Mouse (Mus musculus) heart, adult 8-10 months (tissue): ENCODE results near the gene Rassf1. TPM values are rescaled to one million over a fixed set of nuclear protein-coding genes. Genes with fewer than 3 reads are reported as not detected.
"Not testable (repeated sequence)": the region's sequence is repeated elsewhere in the genome, so short reads cannot be mapped to it uniquely, and the experiment has no call there.

ENCODE experiments used
- DNase-seq: peaks from one replicate; pipeline ENCODE4 v3.0.0; 2022; ENCODE audit warnings: low spot score
- total RNA-seq, 4 experiments: library from RNA; stranded (reverse); gene quantifications; 2 replicates each; pipeline ENCODE4 v1.2.4; 2022

The Rassf1 gene
- total RNA-seq, 4 experiments from 2014 or later: 12.9 to 14.9 (median 14.4) TPM

DNA sequence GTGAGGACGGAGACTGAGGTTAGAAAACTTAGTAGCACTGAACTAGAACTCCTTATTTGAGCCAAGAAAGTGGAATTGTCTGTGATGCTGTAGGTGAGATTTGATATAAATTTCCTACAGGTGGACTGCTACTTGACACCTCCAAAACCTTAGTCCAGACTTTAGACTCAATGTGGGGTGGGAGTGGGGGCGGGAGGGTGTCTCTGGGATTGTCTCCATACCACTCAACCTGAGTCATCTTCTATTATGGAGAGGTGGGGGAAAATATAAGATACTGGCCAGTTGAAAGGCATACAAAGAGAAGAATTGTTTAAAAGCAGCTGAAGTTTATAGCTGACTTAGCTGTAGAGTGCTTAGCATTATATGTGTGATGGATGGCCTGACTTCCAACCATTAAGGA is 4.3 kb downstream of the Rassf1 start:
- DNase-seq: no peak

GRCm38 (mm10) chr9:107556346-107556745 is 5.0 kb downstream of the Rassf1 start:
- DNase-seq: no peak

DNA sequence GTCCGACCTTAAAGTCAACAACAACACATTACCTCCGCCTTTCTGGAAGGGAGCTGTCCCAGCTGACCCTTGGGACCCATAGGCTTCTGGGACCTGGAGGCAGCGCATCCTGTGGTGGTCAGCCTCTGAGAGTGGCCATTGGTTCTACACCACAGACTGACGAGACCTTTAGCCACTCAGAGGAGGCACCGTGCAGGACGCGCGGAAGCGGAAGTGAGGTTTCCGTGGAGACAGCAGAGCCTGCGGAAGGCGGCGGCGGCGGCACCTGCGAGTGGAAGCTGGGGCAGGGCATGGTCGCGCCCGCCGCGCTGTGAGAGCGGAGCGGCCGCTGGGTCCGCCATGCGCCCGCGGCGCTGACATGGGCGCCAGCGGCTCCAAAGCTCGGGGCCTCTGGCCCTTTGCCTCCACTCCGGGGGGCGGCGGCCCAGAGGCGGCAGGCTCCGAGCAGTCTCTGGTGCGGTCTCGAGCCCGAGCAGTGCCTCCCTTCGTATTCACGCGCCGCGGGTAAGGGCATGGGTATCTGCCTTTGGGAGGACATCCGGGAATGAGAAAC is 11.8 kb downstream of the Rassf1 start, which contains the start of gene Tusc2:
Gene Tusc2 (plus strand): TSS at position 227 of the 553 bp plus-strand sequence.
- peak; percentile 98 for DNase-seq

DNA sequence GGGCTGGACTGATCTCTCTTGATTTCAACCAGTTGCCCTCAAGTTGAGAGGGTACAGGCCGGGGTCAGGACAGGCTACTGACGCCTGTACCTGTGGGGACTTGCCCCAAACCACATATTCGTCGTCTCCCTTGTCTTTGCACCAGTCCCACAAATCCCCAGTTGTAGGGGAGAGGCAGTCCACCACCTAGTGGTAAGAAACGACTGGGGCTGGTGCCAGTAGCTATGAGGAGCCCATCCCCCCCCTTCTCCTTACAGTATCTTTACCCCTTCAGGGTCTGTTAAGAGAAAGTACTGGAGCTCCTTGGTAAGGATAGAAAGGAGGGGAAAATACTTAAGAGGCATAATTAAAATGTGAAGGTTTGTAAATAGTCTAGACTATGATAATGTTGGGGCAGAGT is 14.2 kb downstream of the Rassf1 start:
- DNase-seq: not testable (repeated sequence)

DNA sequence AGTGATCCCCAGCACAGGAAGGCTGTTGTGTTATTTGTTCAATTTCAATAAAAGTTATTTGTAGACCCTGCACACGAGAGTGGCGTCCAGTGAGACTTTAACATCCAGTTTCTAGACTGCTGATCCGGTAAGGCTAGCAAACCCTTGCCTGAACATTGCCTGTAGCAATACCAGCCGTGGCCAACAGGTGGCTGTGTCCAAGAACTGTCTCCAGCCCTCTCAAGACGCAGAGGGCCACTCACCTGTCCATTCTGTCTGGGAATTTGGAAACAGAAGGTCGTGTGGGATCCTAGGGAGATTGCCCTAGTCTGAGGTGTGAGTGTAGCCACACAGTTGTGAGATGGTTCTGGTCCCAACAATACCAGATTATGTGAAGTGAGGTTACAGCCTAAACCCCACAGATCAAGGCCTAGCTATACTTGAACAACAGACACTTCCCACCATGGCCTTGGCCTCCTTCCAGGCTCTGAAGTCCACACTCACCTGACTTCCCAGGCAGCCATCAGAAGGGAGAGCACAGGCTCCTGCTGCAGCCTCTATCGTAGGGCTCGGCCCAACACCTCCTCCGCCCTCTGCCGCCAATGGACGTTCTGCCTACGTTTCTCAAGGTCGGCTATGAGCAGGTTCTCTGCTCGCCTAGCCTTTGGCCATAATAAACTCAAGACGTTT is 14.8 kb downstream of the Rassf1 start:
- peak; percentile 85 for DNase-seq

DNA sequence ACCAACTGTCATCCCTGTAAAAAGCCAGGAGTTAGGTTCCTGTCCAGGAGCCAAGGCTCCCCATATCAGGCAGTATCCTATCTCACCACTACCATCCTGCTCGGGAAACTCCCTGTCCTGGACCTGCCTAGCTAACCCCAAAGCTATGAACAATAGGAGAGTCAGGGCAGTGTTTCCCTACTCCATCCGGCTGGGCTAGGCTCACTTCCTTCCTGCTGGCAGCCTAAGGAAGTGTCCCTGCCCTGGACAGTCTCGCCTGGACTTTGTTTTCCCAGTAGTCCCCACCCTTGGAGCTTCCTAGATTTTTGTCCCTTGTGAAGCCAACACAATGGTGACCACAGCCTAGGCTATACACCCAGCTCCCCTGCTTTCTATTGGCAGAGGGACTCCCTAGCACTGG is 15.5 kb downstream of the Rassf1 start:
- DNase-seq: peak; percentile 87

DNA sequence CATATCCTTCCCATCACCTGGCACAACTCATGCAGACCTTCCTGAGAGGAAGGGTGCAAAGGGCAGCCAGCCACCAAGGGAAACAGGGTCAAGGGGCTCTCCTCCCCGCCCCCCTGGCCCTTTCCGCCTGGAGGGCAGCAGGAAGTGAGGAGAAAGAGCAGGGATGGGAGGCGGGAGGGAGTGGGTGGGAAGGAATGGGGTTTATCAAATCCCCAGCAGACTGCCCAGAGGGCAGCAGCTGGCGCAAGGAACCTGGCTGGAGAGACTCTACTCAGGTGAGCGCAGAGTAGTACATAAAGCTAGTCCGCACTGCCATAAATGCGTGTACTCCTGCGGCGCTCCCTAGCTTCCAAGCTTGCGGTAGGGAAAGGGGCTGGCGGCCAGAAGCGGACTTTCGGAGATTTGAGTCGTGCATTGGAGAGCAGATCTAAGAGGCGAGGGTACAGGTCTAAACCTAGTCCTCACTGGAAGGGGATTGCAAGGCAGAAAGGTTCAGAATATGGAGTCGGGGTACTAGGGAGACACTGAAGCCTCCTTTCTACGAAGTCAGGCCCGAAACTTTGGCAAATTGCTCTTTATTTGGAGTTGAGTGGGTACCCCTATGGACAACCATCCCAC is 16.5 kb downstream of the Rassf1 start, which contains the start of gene Hyal2:
Gene Hyal2 (plus strand): TSS at position 244 of the 618 bp plus-strand sequence.
- no peak for DNase-seq

DNA sequence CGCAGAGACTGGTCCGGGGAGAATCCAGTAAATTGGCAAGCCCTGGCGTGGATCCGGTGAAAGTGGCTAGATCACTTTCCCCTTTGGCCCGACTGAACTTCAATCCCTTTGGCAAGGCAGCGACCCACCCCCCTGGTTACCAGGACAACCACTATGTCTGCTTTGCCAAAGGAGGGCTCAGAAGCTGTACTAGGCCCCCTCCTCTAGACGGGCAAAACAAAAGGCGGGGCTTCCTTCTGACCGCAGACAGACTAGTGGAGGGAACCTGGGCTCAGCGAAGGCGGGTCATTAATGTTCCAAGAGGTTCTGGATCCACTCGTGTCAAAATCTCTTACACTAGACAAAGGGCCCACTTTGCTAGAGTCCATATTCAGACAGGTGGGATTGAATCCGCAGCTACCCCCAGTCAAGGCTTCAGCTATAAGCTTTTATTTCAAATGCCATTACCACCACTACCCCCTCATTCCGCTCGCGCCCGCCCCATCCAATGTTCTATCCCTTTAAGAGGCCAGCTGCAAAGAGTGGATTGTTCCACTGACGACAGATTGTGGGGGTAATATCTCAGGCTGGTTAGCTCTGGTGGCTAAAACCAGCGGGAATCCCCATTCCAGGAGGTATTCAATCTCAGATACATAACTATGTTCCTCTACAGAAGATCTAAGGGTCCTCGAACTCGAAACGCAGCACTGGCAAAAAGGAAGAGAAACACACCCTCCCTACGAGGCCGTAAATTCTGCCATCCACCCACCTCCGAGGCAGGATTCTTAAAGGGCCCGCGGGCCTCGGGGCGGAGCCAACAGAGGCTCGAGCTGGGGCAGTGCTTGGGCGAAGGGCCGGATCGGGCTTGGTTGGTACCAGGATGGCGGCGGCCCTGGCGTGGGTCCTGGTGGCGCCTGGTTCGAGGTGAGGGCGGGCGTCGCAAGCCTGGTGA is 17.2 kb downstream of the Rassf1 start:
- DNase-seq: peak; percentile 86

DNA sequence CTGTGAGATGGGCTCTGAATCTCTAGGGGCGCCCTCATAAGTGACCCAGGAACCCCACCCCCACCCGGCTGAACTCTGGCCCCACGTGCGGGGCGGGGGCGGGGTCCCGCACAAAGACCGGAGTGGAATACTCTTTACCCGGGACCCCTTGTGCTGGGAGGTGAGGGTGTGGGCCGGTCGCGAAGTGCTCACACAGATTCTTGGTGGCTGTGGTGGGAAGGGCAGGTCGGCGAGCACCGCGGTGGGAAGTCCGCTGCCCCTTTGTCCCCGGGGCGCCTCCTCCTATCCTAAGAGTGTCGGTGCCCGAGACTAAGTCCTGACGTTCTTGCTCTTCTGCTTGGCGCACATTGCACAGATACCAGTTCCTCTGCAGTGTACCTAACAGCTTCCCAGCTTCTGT is 17.9 kb downstream of the Rassf1 start:
- DNase-seq: no peak

GRCm38 (mm10) chr9:107570016-107570415 is 18.7 kb downstream of the Rassf1 start:
- DNase-seq: no peak

- DNase-seq: no peak
Measured at GRCm38 (mm10) chr9:107570845-107571244, 19.5 kb downstream of the Rassf1 start.

- no peak for DNase-seq
Measured at GRCm38 (mm10) chr9:107571534-107572326, 20.4 kb downstream of the Rassf1 start.

DNA sequence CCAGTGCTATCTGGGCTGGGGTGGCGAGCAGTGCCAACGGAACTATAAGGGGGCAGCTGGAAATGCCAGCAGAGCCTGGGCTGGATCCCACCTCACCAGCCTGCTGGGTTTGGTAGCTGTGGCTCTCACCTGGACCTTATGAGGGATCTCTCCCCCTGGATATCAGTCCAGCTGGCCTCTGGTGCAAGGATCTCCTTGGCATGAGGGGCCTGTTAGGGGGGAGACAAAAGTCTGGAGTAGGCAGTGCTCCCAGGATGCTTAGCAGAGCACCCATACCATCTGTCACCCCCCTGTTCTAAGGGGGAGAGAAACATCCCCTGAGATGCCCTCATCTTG is 20.9 kb downstream of the Rassf1 start:
- DNase-seq: no peak

DNA sequence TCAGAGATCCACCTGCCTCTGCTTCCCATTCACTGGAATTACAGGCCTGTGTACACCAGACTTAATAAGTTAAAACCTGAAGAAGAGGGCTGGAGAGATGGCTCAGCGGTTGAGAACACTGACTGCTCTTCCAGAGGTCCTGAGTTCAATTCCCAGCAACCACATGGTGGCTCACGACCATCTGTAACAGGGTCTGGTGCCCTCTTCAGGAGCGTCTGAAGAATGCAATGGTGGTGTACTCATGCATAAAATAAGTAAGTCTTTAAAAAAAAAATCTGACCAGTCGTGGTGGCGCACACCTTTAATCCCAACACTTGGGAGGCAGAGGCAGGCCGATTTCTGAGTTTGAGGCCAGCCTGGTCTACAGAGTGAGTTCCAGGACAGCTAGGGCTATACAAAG is 22.4 kb downstream of the Rassf1 start:
- not testable (repeated sequence) for DNase-seq

- DNase-seq: no peak
Measured at GRCm38 (mm10) chr9:107575579-107576356, 24.4 kb downstream of the Rassf1 start.

DNA sequence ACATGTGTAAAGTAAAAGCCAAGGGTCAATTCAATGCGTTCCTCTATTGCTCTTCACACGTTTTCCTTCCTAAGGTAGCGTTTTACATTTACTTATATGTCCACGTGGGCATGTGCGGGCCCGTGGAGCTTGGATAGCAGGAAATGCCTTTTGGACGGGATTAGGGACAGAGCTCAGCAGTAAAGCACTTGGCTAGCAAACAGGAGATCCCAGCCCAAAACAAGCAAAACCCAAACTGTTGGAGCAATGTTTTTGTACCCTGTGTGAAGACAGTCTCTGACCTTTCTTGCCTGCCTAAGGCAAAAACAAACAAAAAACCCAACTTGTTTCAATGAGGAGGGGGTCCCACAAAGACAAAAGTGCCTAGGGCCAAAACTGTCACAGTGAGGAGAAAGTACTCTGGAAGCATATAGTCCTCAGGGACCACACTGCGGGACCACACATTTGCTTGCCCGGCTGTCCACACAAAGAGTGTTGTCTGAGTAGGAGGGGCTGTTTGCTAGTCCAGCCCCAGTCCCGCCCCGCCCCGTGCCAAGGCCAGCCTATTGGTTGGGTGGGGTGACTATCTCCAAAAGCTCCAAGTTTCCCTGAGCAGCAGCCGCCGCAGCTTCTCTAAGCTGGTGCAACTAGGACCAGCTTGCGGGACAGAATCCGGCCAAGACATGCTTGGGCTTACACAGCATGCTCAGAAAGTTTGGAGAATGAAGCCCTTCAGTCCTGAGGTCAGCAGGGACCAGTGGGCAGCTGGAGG is 25.2 kb downstream of the Rassf1 start, which contains the start of gene Hyal1:
Gene Hyal1 (plus strand): TSS at position 571 of the 751 bp plus-strand sequence.
- peak; percentile 83 for DNase-seq

DNA sequence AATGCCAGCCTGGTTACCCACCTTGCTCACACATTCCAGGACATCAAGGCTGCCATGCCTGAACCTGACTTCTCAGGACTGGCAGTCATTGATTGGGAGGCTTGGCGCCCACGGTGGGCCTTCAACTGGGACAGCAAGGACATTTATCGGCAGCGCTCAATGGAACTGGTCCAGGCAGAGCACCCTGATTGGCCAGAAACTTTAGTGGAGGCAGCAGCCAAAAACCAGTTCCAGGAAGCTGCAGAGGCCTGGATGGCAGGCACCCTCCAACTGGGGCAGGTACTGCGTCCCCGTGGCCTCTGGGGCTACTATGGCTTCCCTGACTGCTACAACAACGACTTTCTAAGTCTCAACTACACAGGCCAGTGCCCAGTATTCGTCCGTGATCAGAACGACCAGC is 26.5 kb downstream of the Rassf1 start:
- DNase-seq: no peak

DNA sequence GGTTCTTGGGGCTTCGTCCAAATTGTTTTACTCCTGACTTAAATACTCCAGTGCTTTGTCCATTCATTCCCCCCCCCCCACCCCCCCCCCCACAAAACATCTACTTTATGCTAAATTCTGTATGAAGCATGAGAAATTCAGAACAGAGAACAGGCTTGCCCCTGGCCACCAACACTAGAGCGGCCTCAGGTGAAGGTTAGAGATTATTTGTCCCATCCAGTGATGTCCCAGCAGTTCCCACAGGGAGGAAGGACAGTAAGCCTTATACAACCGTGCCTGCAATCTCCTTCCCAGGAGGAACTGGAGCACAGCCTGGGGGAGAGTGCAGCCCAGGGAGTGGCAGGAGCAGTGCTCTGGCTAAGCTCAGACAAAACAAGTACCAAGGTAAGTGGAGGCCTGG is 27.2 kb downstream of the Rassf1 start, which contains the start of gene Naa80:
Gene Naa80 (plus strand): TSS at position 301 of the 400 bp plus-strand sequence.
- no peak for DNase-seq
